Mouse (Mus musculus) liver, postnatal 0 days (tissue): ENCODE measurements at regions not wholly inside any gene's neighbourhood (a gene's known extent, or its start where the extent isn't known, plus 50 kb on each side); places are given as distances from the start of the nearest gene placed in this dataset.

Experiments used
- CTCF ChIP-seq: sonication (generic); IDR thresholded peaks from 2 replicates; pipeline ENCODE4 v1.5.1; 2016; ENCODE audit warnings: antibody characterized with exemption, low read depth
- EP300 ChIP-seq: IDR thresholded peaks from 2 replicates; pipeline ENCODE4 v1.6.1; 2016; ENCODE audit warnings: antibody characterized with exemption, low read depth, mild to moderate bottlenecking

GRCm38 (mm10) chr4:66617101-66617500 lies 210.3 kb upstream of the Tlr4 start:
- no peak for TF ChIP-seq CTCF
- TF ChIP-seq EP300, result no peak
